Mouse (Mus musculus) forebrain, embryonic 13.5 days (tissue): ENCODE data around the gene Khdrbs1. TPM values are rescaled to one million over a fixed set of nuclear protein-coding genes. Genes with fewer than 3 reads are reported as not detected.
"Not testable (repeated sequence)": the region's sequence is repeated elsewhere in the genome, so short reads cannot be mapped to it uniquely, and the experiment has no call there.

Source experiments
- ATAC-seq: fragments of 200-750 bp; cut with Nextera tagmentation; 2 replicates; pipeline ENCODE4 v1.8.0; 2017
- H3K27ac ChIP-seq: fragments of 300-500 bp; sonication (generic); 2 replicates; pipeline ENCODE4 v1.5.1; 2015; ENCODE audit warnings: inconsistent platforms, mild to moderate bottlenecking, moderate library complexity
- H3K27me3 ChIP-seq: fragments of 300-500 bp; sonication (generic); 2 replicates; pipeline ENCODE4 v1.6.1; 2015; ENCODE audit warnings: mild to moderate bottlenecking, inconsistent platforms
- H3K36me3 ChIP-seq: fragments of 300-500 bp; sonication (generic); 2 replicates; pipeline ENCODE4 v1.6.1; 2015; ENCODE audit warnings: mild to moderate bottlenecking, inconsistent platforms; ENCODE audit not compliant: poor library complexity, severe bottlenecking
- H3K4me1 ChIP-seq: fragments of 300-500 bp; sonication (generic); 2 replicates; pipeline ENCODE4 v1.6.1; 2015; ENCODE audit warnings: inconsistent platforms
- H3K4me2 ChIP-seq: fragments of 300-500 bp; sonication (generic); 2 replicates; pipeline ENCODE4 v1.6.1; 2015; ENCODE audit warnings: inconsistent platforms, mild to moderate bottlenecking, moderate library complexity
- H3K4me3 ChIP-seq: fragments of 300-500 bp; sonication (generic); 2 replicates; pipeline ENCODE4 v1.5.1; 2015; ENCODE audit warnings: mild to moderate bottlenecking, inconsistent platforms
- H3K9ac ChIP-seq: fragments of 300-500 bp; sonication (generic); 2 replicates; pipeline ENCODE4 v1.6.1; 2015; ENCODE audit warnings: mild to moderate bottlenecking, inconsistent platforms
- H3K9me3 ChIP-seq: fragments of 300-500 bp; sonication (generic); replicated peaks from 2 replicates; pipeline ENCODE4 v1.6.1; 2016; ENCODE audit warnings: inconsistent platforms
- WGBS: fragments of 180-500 bp; shearing (Covaris S2); methylation state at CpG from one replicate; pipeline ENCODE4 v1.1.7; 2015; 5-methylcytosine and 5-hydroxymethylcytosine counted together
- polyA plus RNA-seq: library from polyadenylated mRNA; unstranded; fragments of >200 nt; fragmentation: Nextera tagmentation; extraction: Ambion mirVana; gene quantifications from 2 replicates; pipeline ENCODE4 v1.2.1, GENCODE M21; 2015

Gene Khdrbs1
- polyA plus RNA-seq, 1 experiment from 2014 or later = 190 TPM

DNA sequence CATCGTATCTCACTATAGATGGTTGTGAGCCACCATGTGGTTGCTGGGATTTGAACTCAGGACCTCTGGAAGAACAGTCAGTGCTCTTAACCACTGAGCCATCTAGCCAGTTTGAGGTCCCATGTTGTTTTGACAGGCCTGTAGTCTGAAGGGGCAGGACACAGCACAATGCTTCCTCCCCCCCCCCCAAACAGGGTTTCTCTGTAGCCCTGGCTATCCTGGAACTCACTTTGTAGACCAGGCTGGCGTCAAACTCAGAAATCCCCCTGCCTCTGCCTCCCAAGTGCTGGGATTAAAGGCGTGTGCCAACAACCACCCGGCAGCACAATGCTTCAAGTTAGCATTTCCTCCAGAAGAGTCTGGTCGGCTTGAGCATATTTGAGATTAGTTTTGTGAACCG is 41.4 kb downstream of the Khdrbs1 start:
- H3K4me3 ChIP-seq, H3K9ac ChIP-seq, H3K9me3 ChIP-seq, H3K4me2 ChIP-seq, ATAC-seq, H3K27me3 ChIP-seq: not testable (repeated sequence)
- Histone ChIP-seq H3K4me1 (peaks cover 43% of the 10 kb centered on the region), H3K36me3 (peaks cover 27% of the 10 kb centered on the region), H3K27ac (peak overlapping the region; percentile 91; the same call in 1 of the 2 replicates)
- 91% methylated on average over 6 of the region's 6 CpGs for WGBS

DNA sequence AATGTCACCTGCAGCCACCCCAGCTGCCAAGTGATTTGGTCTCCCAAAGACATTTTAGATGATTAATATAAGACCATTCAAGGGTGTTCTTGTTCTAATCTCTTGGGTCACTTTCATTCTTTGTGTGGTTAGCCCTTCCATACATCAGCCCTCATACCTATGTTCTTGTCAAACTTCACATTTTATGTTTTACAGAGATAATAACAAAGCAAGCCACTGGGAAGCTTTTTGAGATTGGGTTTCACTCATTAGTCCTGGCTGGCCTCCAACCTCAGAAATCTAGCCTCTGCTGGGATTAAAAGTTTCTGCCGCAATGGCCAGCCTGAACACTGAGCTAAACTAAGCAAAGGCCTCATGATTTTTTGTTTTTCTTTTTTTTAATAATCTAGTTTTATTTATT is 41.9 kb downstream of the Khdrbs1 start:
- H3K4me1 ChIP-seq = peaks cover 48% of the 10 kb centered on the region
- no peaks in the 10 kb centered on the region for H3K27me3 ChIP-seq
- no peak overlapping the region for H3K9ac ChIP-seq
- H3K9me3 ChIP-seq = no peaks in the 10 kb centered on the region
- no peak for ATAC-seq
- H3K27ac ChIP-seq = no peak overlapping the region
- peaks cover 23% of the 10 kb centered on the region for H3K36me3 ChIP-seq
- WGBS = 76% methylated on average over 1 of the region's 1 CpGs
- no peak overlapping the region for H3K4me2 ChIP-seq
- H3K4me3 ChIP-seq = no peak overlapping the region

- peaks cover 22% of the 10 kb centered on the region for H3K36me3 ChIP-seq
- H3K4me3 ChIP-seq = peak overlapping the region; percentile 62
- peaks cover 33% of the 10 kb centered on the region for H3K4me1 ChIP-seq
- H3K4me2 ChIP-seq = peak overlapping the region; percentile 69
- WGBS = 85% methylated on average over 7 of the region's 7 CpGs
- no peaks in the 10 kb centered on the region for H3K9me3 ChIP-seq
- peak overlapping the region; percentile 98 for H3K27ac ChIP-seq
- no peak for ATAC-seq
- no peaks in the 10 kb centered on the region for H3K27me3 ChIP-seq
- peak overlapping the region; percentile 81 for H3K9ac ChIP-seq
Measured at GRCm38 (mm10) chr4:129697191-129697590, 44.9 kb downstream of the Khdrbs1 start.

GRCm38 (mm10) chr4:129696158-129696985 is 45.7 kb downstream of the Khdrbs1 start, which contains the start of gene Tmem39b:
Gene Tmem39b (minus strand): TSS chr4:129696838.
- Histone ChIP-seq H3K9me3 (no peaks in the 10 kb centered on the region), H3K4me1 (peaks cover 25% of the 10 kb centered on the region), H3K27me3 (no peaks in the 10 kb centered on the region), H3K27ac (peak within 1 kb of the TSS; percentile 98), H3K9ac (peak within 1 kb of the TSS; percentile 81), H3K36me3 (peaks cover 30% of the 10 kb centered on the region), H3K4me2 (peak within 1 kb of the TSS; percentile 69), H3K4me3 (peak within 1 kb of the TSS; percentile 62)
- peak; percentile 90 for ATAC-seq
- 1% methylated on average over 45 of the region's 57 CpGs for WGBS

GRCm38 (mm10) chr4:129695815-129696157 is 46.3 kb downstream of the Khdrbs1 start:
- ATAC-seq = peak; percentile 3
- Histone ChIP-seq H3K27ac (peak overlapping the region; percentile 98), H3K9ac (peak overlapping the region; percentile 81), H3K36me3 (peaks cover 36% of the 10 kb centered on the region), H3K4me3 (peak overlapping the region; percentile 62), H3K27me3 (no peaks in the 10 kb centered on the region), H3K4me1 (peaks cover 21% of the 10 kb centered on the region), H3K9me3 (no peaks in the 10 kb centered on the region), H3K4me2 (peak overlapping the region; percentile 69)
- WGBS = 26% methylated on average over 6 of the region's 6 CpGs

DNA sequence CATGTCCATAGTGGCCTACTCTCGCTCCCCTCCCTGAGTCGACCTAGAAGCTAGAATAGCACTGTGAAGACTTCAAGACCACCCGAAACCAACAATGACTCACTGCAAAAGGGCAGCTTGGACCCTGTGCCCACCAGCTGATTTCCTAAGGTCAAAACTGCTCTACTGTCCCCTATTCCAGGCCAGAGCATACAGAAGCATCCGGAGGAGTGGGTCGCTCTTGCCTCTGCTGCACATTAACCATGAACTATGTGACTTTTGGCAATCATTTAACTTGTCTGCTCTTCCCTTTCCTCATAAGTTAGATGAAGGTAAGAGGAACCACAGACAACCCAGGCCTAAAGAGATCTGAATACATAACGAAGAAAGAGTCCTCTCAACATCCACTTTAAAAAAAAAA is 57.6 kb downstream of the Khdrbs1 start:
- Histone ChIP-seq H3K9me3 (no peaks in the 10 kb centered on the region), H3K4me2 (no peak overlapping the region), H3K36me3 (peaks cover 93% of the 10 kb centered on the region), H3K4me1 (no peaks in the 10 kb centered on the region), H3K4me3 (no peak overlapping the region), H3K27me3 (no peaks in the 10 kb centered on the region), H3K27ac (no peak overlapping the region), H3K9ac (no peak overlapping the region)
- 97% methylated on average over 6 of the region's 6 CpGs for WGBS
- ATAC-seq = no peak

- Histone ChIP-seq H3K4me1 (no peaks in the 10 kb centered on the region), H3K27me3 (no peaks in the 10 kb centered on the region), H3K9ac (no peak overlapping the region), H3K4me2 (no peak overlapping the region), H3K36me3 (peaks cover 93% of the 10 kb centered on the region), H3K4me3 (no peak overlapping the region), H3K27ac (no peak overlapping the region), H3K9me3 (no peaks in the 10 kb centered on the region)
- 91% methylated on average over 11 of the region's 11 CpGs for WGBS
- no peak for ATAC-seq
Measured at GRCm38 (mm10) chr4:129683901-129684493, 58.1 kb downstream of the Khdrbs1 start.

DNA sequence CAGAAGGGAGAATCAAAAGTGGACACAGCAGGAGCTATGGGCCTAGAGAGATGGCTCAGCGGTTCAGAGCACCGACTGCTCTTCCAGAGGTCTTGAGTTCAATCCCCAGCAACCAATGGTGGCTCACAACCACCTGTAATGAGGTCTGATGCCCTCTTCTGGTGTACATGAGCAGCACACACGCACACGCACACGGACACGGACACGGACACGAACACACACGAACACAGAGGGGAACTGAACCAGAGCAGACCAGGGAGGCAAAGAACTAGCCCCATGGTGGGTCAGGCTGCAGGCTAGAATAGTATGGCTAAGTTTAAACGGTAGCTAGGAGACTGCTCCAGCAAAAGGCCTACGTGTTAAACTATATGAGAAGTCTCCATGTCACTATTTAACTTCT is 60.3 kb downstream of the Khdrbs1 start:
- H3K4me3 ChIP-seq = no peak overlapping the region
- 95% methylated on average over 11 of the region's 11 CpGs for WGBS
- H3K27me3 ChIP-seq = no peaks in the 10 kb centered on the region
- no peak overlapping the region for H3K27ac ChIP-seq
- peaks cover 94% of the 10 kb centered on the region for H3K36me3 ChIP-seq
- no peak overlapping the region for H3K4me2 ChIP-seq
- H3K9me3 ChIP-seq = no peaks in the 10 kb centered on the region
- H3K4me1 ChIP-seq = no peaks in the 10 kb centered on the region
- ATAC-seq = no peak
- no peak overlapping the region for H3K9ac ChIP-seq

GRCm38 (mm10) chr4:129672878-129673449 is 69.1 kb downstream of the Khdrbs1 start:
- Histone ChIP-seq H3K27ac (peak overlapping the region; percentile 88; the same call in 1 of the 2 replicates), H3K4me1 (peaks cover 23% of the 10 kb centered on the region), H3K9me3 (no peaks in the 10 kb centered on the region), H3K9ac (peak overlapping the region; percentile 96), H3K36me3 (peaks cover 31% of the 10 kb centered on the region), H3K4me2 (peak overlapping the region; percentile 98), H3K27me3 (no peaks in the 10 kb centered on the region), H3K4me3 (peak overlapping the region; percentile 100)
- 11% methylated on average over 10 of the region's 10 CpGs for WGBS
- ATAC-seq = no peak

GRCm38 (mm10) chr4:129672083-129672877 is 69.8 kb downstream of the Khdrbs1 start, which contains the start of gene Kpna6:
Gene Kpna6 (minus strand): TSS chr4:129672767.
- peak within 1 kb of the TSS; percentile 100 for H3K4me3 ChIP-seq
- WGBS = under 1% methylated on average over 59 of the region's 65 CpGs
- peak; percentile 91 for ATAC-seq

GRCm38 (mm10) chr4:129671491-129672082 is 70.5 kb downstream of the Khdrbs1 start:
- WGBS = 8% methylated on average over 12 of the region's 12 CpGs
- Histone ChIP-seq H3K4me3 (peak overlapping the region; percentile 100), H3K4me1 (peaks cover 23% of the 10 kb centered on the region), H3K9me3 (no peaks in the 10 kb centered on the region), H3K27ac (peak overlapping the region; percentile 88), H3K36me3 (peaks cover 24% of the 10 kb centered on the region), H3K4me2 (peak overlapping the region; percentile 98), H3K9ac (peak overlapping the region; percentile 96), H3K27me3 (no peaks in the 10 kb centered on the region)
- ATAC-seq = peak; percentile 61; the same call in 1 of the 2 replicates

More at GRCm38 (mm10) chr4:129672083-129672877, 69.8 kb downstream of the Khdrbs1 start, which contains the start of gene Kpna6:
- H3K9ac ChIP-seq = peak within 1 kb of the TSS; percentile 96
- H3K36me3 ChIP-seq = peaks cover 28% of the 10 kb centered on the region
- H3K4me1 ChIP-seq = peaks cover 23% of the 10 kb centered on the region
- H3K9me3 ChIP-seq = no peaks in the 10 kb centered on the region
- H3K27ac ChIP-seq = peak within 1 kb of the TSS; percentile 88
- H3K27me3 ChIP-seq = no peaks in the 10 kb centered on the region
- H3K4me2 ChIP-seq = peak within 1 kb of the TSS; percentile 98
